Mouse (Mus musculus): ENCODE results near the gene Lin54. TPM values are rescaled to one million over a fixed set of nuclear protein-coding genes. Genes with fewer than 3 reads are reported as not detected.
A peak's percentile ranks its signal among the peaks of the same experiment; 100 is the strongest.
"Not testable (repeated sequence)": the region's sequence is repeated elsewhere in the genome, so short reads cannot be mapped to it uniquely, and the experiment has no call there.

Lin54 gene
- polyA plus RNA-seq, 1 experiment: 31.9 TPM

- no peaks in the 10 kb centered on the region for H3K4me1 ChIP-seq (ENCODE audit: control insufficient read depth, insufficient read depth, low read length)
- H3K27ac ChIP-seq (ENCODE audit: insufficient read depth, low read length): no peak overlapping the region
- H3K9ac ChIP-seq (ENCODE audit: low read depth, poor library complexity, severe bottlenecking): peak overlapping the region; percentile 66
- no peak for TF ChIP-seq CTCF (IDR thresholded peaks at IDR 0.05; ENCODE audit: low read depth, low read length)
- TF ChIP-seq EP300 (IDR thresholded peaks at IDR 0.05; ENCODE audit: insufficient read depth, low read depth, low read length): no peak
- TF ChIP-seq POLR2A (IDR thresholded peaks at IDR 0.05; ENCODE audit: insufficient read depth, low read length): no peak
- H3K9me3 ChIP-seq (replicated peaks; ENCODE audit: control insufficient read depth, insufficient read depth, low read length, poor library complexity, severe bottlenecking): no peaks in the 10 kb centered on the region
- peaks cover 58% of the 10 kb centered on the region for H3K36me3 ChIP-seq (ENCODE audit: control insufficient read depth, insufficient read depth, low read length, poor library complexity, severe bottlenecking)
- H3K4me3 ChIP-seq (ENCODE audit: low read depth, low read length): peak overlapping the region; percentile 50
- no peaks in the 10 kb centered on the region for H3K27me3 ChIP-seq (ENCODE audit: control insufficient read depth, insufficient read depth, low read length, poor library complexity, severe bottlenecking)
Measured at GRCm38 (mm10) chr5:100427276-100427675, 73.2 kb downstream of the Lin54 start.

GRCm38 (mm10) chr5:100425823-100426222, 74.6 kb downstream of the Lin54 start:
- not testable (repeated sequence) for H3K4me3 ChIP-seq (ENCODE audit: low read depth, low read length); H3K9me3 ChIP-seq (replicated peaks; ENCODE audit: control insufficient read depth, insufficient read depth, low read length, poor library complexity, severe bottlenecking); H3K27me3 ChIP-seq (ENCODE audit: control insufficient read depth, insufficient read depth, low read length, poor library complexity, severe bottlenecking); H3K4me1 ChIP-seq (ENCODE audit: control insufficient read depth, insufficient read depth, low read length); H3K27ac ChIP-seq (ENCODE audit: insufficient read depth, low read length); H3K9ac ChIP-seq (ENCODE audit: low read depth, poor library complexity, severe bottlenecking)
- peaks cover 73% of the 10 kb centered on the region for H3K36me3 ChIP-seq (ENCODE audit: control insufficient read depth, insufficient read depth, low read length, poor library complexity, severe bottlenecking)

GRCm38 (mm10) chr5:100424252-100424651, 76.2 kb downstream of the Lin54 start:
- Histone ChIP-seq H3K9ac (ENCODE audit: low read depth, poor library complexity, severe bottlenecking) (no peak overlapping the region), H3K27me3 (ENCODE audit: control insufficient read depth, insufficient read depth, low read length, poor library complexity, severe bottlenecking) (no peaks in the 10 kb centered on the region), H3K4me3 (ENCODE audit: low read depth, low read length) (no peak overlapping the region), H3K9me3 (replicated peaks; ENCODE audit: control insufficient read depth, insufficient read depth, low read length, poor library complexity, severe bottlenecking) (no peaks in the 10 kb centered on the region), H3K27ac (ENCODE audit: insufficient read depth, low read length) (no peak overlapping the region), H3K36me3 (ENCODE audit: control insufficient read depth, insufficient read depth, low read length, poor library complexity, severe bottlenecking) (peaks cover 88% of the 10 kb centered on the region), H3K4me1 (ENCODE audit: control insufficient read depth, insufficient read depth, low read length) (no peaks in the 10 kb centered on the region)
- TF ChIP-seq EP300 (IDR thresholded peaks at IDR 0.05; ENCODE audit: insufficient read depth, low read depth, low read length) (no peak), CTCF (IDR thresholded peaks at IDR 0.05; ENCODE audit: low read depth, low read length) (no peak), POLR2A (IDR thresholded peaks at IDR 0.05; ENCODE audit: insufficient read depth, low read length) (no peak)

- Histone ChIP-seq H3K4me3 (ENCODE audit: low read depth, low read length) (no peak overlapping the region), H3K36me3 (ENCODE audit: control insufficient read depth, insufficient read depth, low read length, poor library complexity, severe bottlenecking) (peaks cover 89% of the 10 kb centered on the region), H3K9me3 (replicated peaks; ENCODE audit: control insufficient read depth, insufficient read depth, low read length, poor library complexity, severe bottlenecking) (no peaks in the 10 kb centered on the region), H3K9ac (ENCODE audit: low read depth, poor library complexity, severe bottlenecking) (no peak overlapping the region), H3K27ac (ENCODE audit: insufficient read depth, low read length) (no peak overlapping the region), H3K27me3 (ENCODE audit: control insufficient read depth, insufficient read depth, low read length, poor library complexity, severe bottlenecking) (no peaks in the 10 kb centered on the region), H3K4me1 (ENCODE audit: control insufficient read depth, insufficient read depth, low read length) (no peaks in the 10 kb centered on the region)
- no peak for TF ChIP-seq POLR2A (IDR thresholded peaks at IDR 0.05; ENCODE audit: insufficient read depth, low read length)
- no peak for TF ChIP-seq CTCF (IDR thresholded peaks at IDR 0.05; ENCODE audit: low read depth, low read length)
- no peak for TF ChIP-seq EP300 (IDR thresholded peaks at IDR 0.05; ENCODE audit: insufficient read depth, low read depth, low read length)
Measured at GRCm38 (mm10) chr5:100423626-100424025, 76.8 kb downstream of the Lin54 start.

GRCm38 (mm10) chr5:100418861-100419260, 81.6 kb downstream of the Lin54 start:
- H3K4me3 ChIP-seq (ENCODE audit: low read depth, low read length): no peak overlapping the region
- H3K36me3 ChIP-seq (ENCODE audit: control insufficient read depth, insufficient read depth, low read length, poor library complexity, severe bottlenecking): peaks cover 47% of the 10 kb centered on the region
- peak overlapping the region; percentile 20; the same call in 1 of the 2 replicates for H3K27ac ChIP-seq (ENCODE audit: insufficient read depth, low read length)
- H3K9ac ChIP-seq (ENCODE audit: low read depth, poor library complexity, severe bottlenecking): no peak overlapping the region
- no peaks in the 10 kb centered on the region for H3K4me1 ChIP-seq (ENCODE audit: control insufficient read depth, insufficient read depth, low read length)
- H3K9me3 ChIP-seq (replicated peaks; ENCODE audit: control insufficient read depth, insufficient read depth, low read length, poor library complexity, severe bottlenecking): no peaks in the 10 kb centered on the region
- no peak for TF ChIP-seq POLR2A (IDR thresholded peaks at IDR 0.05; ENCODE audit: insufficient read depth, low read length)
- TF ChIP-seq EP300 (IDR thresholded peaks at IDR 0.05; ENCODE audit: insufficient read depth, low read depth, low read length): no peak
- TF ChIP-seq CTCF (IDR thresholded peaks at IDR 0.05; ENCODE audit: low read depth, low read length): no peak
- H3K27me3 ChIP-seq (ENCODE audit: control insufficient read depth, insufficient read depth, low read length, poor library complexity, severe bottlenecking): no peaks in the 10 kb centered on the region

GRCm38 (mm10) chr5:100418077-100418476, 82.4 kb downstream of the Lin54 start:
- H3K4me3 ChIP-seq (ENCODE audit: low read depth, low read length): no peak overlapping the region
- H3K27me3 ChIP-seq (ENCODE audit: control insufficient read depth, insufficient read depth, low read length, poor library complexity, severe bottlenecking): no peaks in the 10 kb centered on the region
- TF ChIP-seq EP300 (IDR thresholded peaks at IDR 0.05; ENCODE audit: insufficient read depth, low read depth, low read length) (no peak), CTCF (IDR thresholded peaks at IDR 0.05; ENCODE audit: low read depth, low read length) (no peak), POLR2A (IDR thresholded peaks at IDR 0.05; ENCODE audit: insufficient read depth, low read length) (no peak)
- no peaks in the 10 kb centered on the region for H3K4me1 ChIP-seq (ENCODE audit: control insufficient read depth, insufficient read depth, low read length)
- peaks cover 40% of the 10 kb centered on the region for H3K36me3 ChIP-seq (ENCODE audit: control insufficient read depth, insufficient read depth, low read length, poor library complexity, severe bottlenecking)
- H3K9me3 ChIP-seq (replicated peaks; ENCODE audit: control insufficient read depth, insufficient read depth, low read length, poor library complexity, severe bottlenecking): no peaks in the 10 kb centered on the region
- H3K27ac ChIP-seq (ENCODE audit: insufficient read depth, low read length): no peak overlapping the region
- no peak overlapping the region for H3K9ac ChIP-seq (ENCODE audit: low read depth, poor library complexity, severe bottlenecking)

Measured in ES-Bruce4 (cell line).